Mouse (Mus musculus) heart, adult 2 months (tissue): ENCODE measurements at regions not wholly inside any gene's neighbourhood (a gene's known extent, or its start where the extent isn't known, plus 50 kb on each side); places are given as distances from the start of the nearest gene placed in this dataset.

Experiments
- CTCF ChIP-seq: fragments of 200-600 bp; IDR thresholded peaks from 2 replicates; pipeline ENCODE4 v1.8.1; 2022; ENCODE audit warnings: antibody characterized with exemption, mild to moderate bottlenecking, moderate library complexity
- EP300 ChIP-seq: fragments of 200-500 bp; IDR thresholded peaks from 2 replicates; pipeline ENCODE4 v1.6.1; 2011; ENCODE audit warnings: low read depth, low read length, control low read depth; ENCODE audit not compliant: insufficient read depth
- POLR2A ChIP-seq: fragments of 200-500 bp; IDR thresholded peaks from 2 replicates; pipeline ENCODE4 v1.6.1; 2011; ENCODE audit warnings: mild to moderate bottlenecking, low read depth, low read length, control low read depth; ENCODE audit not compliant: insufficient read depth

DNA sequence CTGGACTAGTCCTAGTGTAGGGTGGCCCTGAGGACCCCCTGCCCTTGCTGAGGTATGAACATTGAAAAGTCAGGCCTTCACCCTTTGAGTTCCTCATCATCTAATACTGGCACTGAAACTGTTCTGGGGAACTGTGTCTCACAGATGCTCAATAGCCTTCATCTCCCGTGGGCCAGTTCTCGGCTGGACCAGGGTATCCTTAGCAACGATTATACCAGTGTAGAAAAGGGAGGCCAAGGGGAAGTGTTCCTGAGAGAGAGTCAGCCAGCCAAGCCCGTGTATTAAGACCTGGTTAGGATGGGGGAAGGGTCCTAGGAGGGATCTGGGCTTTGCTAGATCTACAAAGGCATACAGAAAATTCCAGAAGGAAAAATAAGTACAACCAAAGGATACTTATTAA lies 153.2 kb downstream of the Enc1 start:
- TF ChIP-seq CTCF = no peak
- no peak for TF ChIP-seq POLR2A
- TF ChIP-seq EP300 = no peak
